Comparison of ENCODE assay signal across 10 mouse cellular contexts in the genomic region with DNA sequence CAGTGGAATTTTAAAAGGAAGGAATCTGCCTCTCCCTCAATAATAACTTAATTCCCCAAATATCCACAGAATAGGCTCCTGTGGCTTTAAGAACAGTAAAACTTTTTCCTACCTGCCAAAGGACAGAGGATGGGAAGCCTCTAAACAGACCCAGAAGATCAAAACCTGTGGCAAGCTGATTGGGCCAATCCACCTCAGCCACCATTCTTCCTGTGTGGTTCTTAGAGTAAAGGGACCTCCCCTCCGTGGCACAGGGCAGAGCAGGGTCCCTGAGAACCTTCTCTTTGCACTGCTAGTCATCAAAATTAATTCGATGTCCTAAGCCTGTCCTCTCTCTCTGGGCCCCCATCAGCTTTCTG. TPM values are rescaled to one million over a fixed set of nuclear protein-coding genes. Genes with fewer than 3 reads are reported as not detected.
DNase-seq lines count a peak whose midpoint lies in the region; ATAC-seq and TF ChIP-seq lines count a peak whose summit lies in the region.
"Had no signal": no experiment of that assay in that cellular context is flagged by ENCODE, and none has a peak within 500 bp of the region (broad histone marks: within the 10 kb centered on the region; RNA-seq: fewer than 3 reads in every experiment).

No protein-coding gene starts in this region.

- peak overlapping the region; percentile 87 for H3K4me2 ChIP-seq in forebrain, embryonic 14.5 days (ENCODE audit: low read length)
- H3K4me2 ChIP-seq in midbrain, embryonic 16.5 days (ENCODE audit: low read length): peak overlapping the region; percentile 81
- H3K4me2 ChIP-seq: liver, embryonic 12.5 days had no signal

- peaks cover 17% of the 10 kb centered on the region for H3K4me1 ChIP-seq in kidney, adult 2 months (ENCODE audit: control insufficient read depth, insufficient read depth, low read length)
- no peaks in the 10 kb centered on the region for H3K4me1 ChIP-seq in forebrain, embryonic 14.5 days (ENCODE audit: control insufficient read depth, insufficient read depth, low read length)
- H3K4me1 ChIP-seq in midbrain, embryonic 16.5 days (ENCODE audit: control insufficient read depth, insufficient read depth, low read length): peaks cover 34% of the 10 kb centered on the region

- no peak overlapping the region for H3K9ac ChIP-seq in forebrain, embryonic 14.5 days (ENCODE audit: low read length)
- H3K9ac ChIP-seq in midbrain, embryonic 16.5 days (ENCODE audit: low read depth, low read length): peak overlapping the region; percentile 48
- H3K9ac ChIP-seq: liver, embryonic 12.5 days had no signal

- TF ChIP-seq CTCF in kidney, adult 2 months (conservative IDR thresholded peaks at IDR 0.05; ENCODE audit: insufficient read depth, insufficient read length, low read depth, low read length): no peak

- no peaks in the 10 kb centered on the region for H3K9me3 ChIP-seq in forebrain, embryonic 14.5 days (replicated peaks; ENCODE audit: control insufficient read depth, low read length)
- H3K9me3 ChIP-seq in midbrain, embryonic 16.5 days (replicated peaks; ENCODE audit: control insufficient read depth, low read length, poor library complexity, severe bottlenecking): no peaks in the 10 kb centered on the region
- H3K9me3 ChIP-seq: liver, embryonic 12.5 days had no signal

- H3K27me3 ChIP-seq in kidney, adult 2 months (replicated peaks; ENCODE audit: control insufficient read depth, insufficient read depth, low read length): no peaks in the 10 kb centered on the region
- 0 out of 2 replicates have a peak, but pooled peaks cover 7% of the 10 kb centered on the region for H3K27me3 ChIP-seq in forebrain, embryonic 14.5 days (replicated peaks; ENCODE audit: control insufficient read depth, insufficient read depth, low read length)
- H3K27me3 ChIP-seq in midbrain, embryonic 16.5 days (ENCODE audit: control insufficient read depth, insufficient read depth, low read depth, low read length): 0 out of 2 replicates have a peak, but pooled peaks cover 3% of the 10 kb centered on the region

- no peak overlapping the region for H3K27ac ChIP-seq in kidney, adult 2 months (ENCODE audit: insufficient read depth, low read depth, low read length)
- H3K27ac ChIP-seq in forebrain, embryonic 14.5 days (ENCODE audit: low read depth, low read length): no peak overlapping the region
- H3K27ac ChIP-seq in midbrain, embryonic 16.5 days (ENCODE audit: low read length): no peak overlapping the region
- H3K27ac ChIP-seq: liver, embryonic 12.5 days had no signal

- no peak for DNase-seq in kidney, adult 2 months
- no peak for DNase-seq in kidney, postnatal 36 days
- peak; percentile 47 for DNase-seq in T-cell, adult 2 months (ENCODE audit: low spot score)
- DNase-seq in forebrain, embryonic 14.5 days (ENCODE audit: low spot score): no peak
- DNase-seq in B cell, adult 2 months: no peak
- DNase-seq in adrenal gland, postnatal 14 days: no peak
- no peak for DNase-seq in spleen, postnatal 10 days (ENCODE audit: low spot score in 2 of 2)
- DNase-seq: kidney, postnatal 10 days had no signal

- H3K4me3 ChIP-seq in kidney, adult 2 months (ENCODE audit: insufficient read depth, low read depth, low read length): peak overlapping the region; percentile 33; the same call in 1 of the 2 replicates
- peak overlapping the region; percentile 70; the same call in 1 of the 2 replicates for H3K4me3 ChIP-seq in forebrain, embryonic 14.5 days (ENCODE audit: low read depth, low read length)
- peak overlapping the region; percentile 91 for H3K4me3 ChIP-seq in midbrain, embryonic 16.5 days (ENCODE audit: low read depth, low read length)
- H3K4me3 ChIP-seq: liver, embryonic 12.5 days had no signal

- TF ChIP-seq POLR2A in kidney, adult 2 months (IDR thresholded peaks at IDR 0.05; ENCODE audit: low read depth, low read length): no peak

- 34% methylated on average over 2 of the region's 2 CpGs for WGBS in kidney, adult 2 months
- WGBS in forebrain, embryonic 14.5 days: 18% methylated on average over 2 of the region's 2 CpGs
- WGBS in midbrain, embryonic 16.5 days: 12% methylated on average over 2 of the region's 2 CpGs

- no peak for ATAC-seq in forebrain, embryonic 14.5 days
- no peak for ATAC-seq in midbrain, embryonic 16.5 days
- ATAC-seq: liver, embryonic 12.5 days had no signal

- H3K36me3 ChIP-seq in kidney, adult 2 months (ENCODE audit: control insufficient read depth, insufficient read depth, low read length): no peaks in the 10 kb centered on the region
- no peaks in the 10 kb centered on the region for H3K36me3 ChIP-seq in forebrain, embryonic 14.5 days (ENCODE audit: control insufficient read depth, insufficient read depth, low read length)
- H3K36me3 ChIP-seq in midbrain, embryonic 16.5 days (ENCODE audit: control insufficient read depth, insufficient read depth, low read length): no peaks in the 10 kb centered on the region
- H3K36me3 ChIP-seq: liver, embryonic 12.5 days had no signal

RNA-seq across cellular contexts. Expression of a gene that starts 2.6 kb away (rescaled TPM):
- polyA plus RNA-seq in kidney, adult 2 months (2012; rRNA removed): 44.9 and 58.1 TPM in 2 replicates
- polyA plus RNA-seq in forebrain, embryonic 14.5 days (2014; fragmentation: Nextera tagmentation; extraction: Ambion mirVana): 12.4 and 14.0 TPM in 2 replicates
- 26.3 and 27.2 TPM in 2 replicates for polyA plus RNA-seq in midbrain, embryonic 16.5 days (2015; fragmentation: Nextera tagmentation; extraction: Ambion mirVana)
- 20.8 and 26.1 TPM in 2 replicates for total RNA-seq in adrenal gland, postnatal 14 days (2021)

Comparison
In these comparisons a context has a peak if more than half of its experiments do, and no peak if none do; other contexts are left out.
1. H3K4me3 ChIP-seq: peak in every context shown above with its lines; median percentile 91 in midbrain, embryonic 16.5 days; 70 in forebrain, embryonic 14.5 days; 33 in kidney, adult 2 months.